Mouse (Mus musculus): ENCODE results near the gene Shd. TPM values are rescaled to one million over a fixed set of nuclear protein-coding genes. Genes with fewer than 3 reads are reported as not detected.

Shd gene
- polyA plus RNA-seq, 1 experiment from 2014 or later = 0.95 TPM

GRCm38 (mm10) chr17:56010681-56011080 lies 40.4 kb downstream of the Shd start:
- Histone ChIP-seq H3K36me3 (peaks cover 39% of the 10 kb centered on the region), H3K27me3 (replicated peaks) (peaks cover 6% of the 10 kb centered on the region), H3K27ac (no peak overlapping the region), H3K9ac (no peak overlapping the region), H3K9me3 (replicated peaks) (no peaks in the 10 kb centered on the region), H3K4me2 (peak overlapping the region; percentile 92), H3K4me1 (peaks cover 38% of the 10 kb centered on the region), H3K4me3 (0 out of 2 replicates have a peak overlapping the region, but pooled peaks have one; percentile 73)
- 6% methylated on average over 9 of the region's 9 CpGs for WGBS (ENCODE audit: insufficient replicate concordance)
- ATAC-seq = no peak

- peaks cover 38% of the 10 kb centered on the region for H3K4me1 ChIP-seq
- H3K27ac ChIP-seq = no peak overlapping the region
- ATAC-seq = no peak
- H3K9me3 ChIP-seq (replicated peaks) = no peaks in the 10 kb centered on the region
- no peak overlapping the region for H3K4me2 ChIP-seq
- H3K36me3 ChIP-seq = peaks cover 46% of the 10 kb centered on the region
- H3K4me3 ChIP-seq = no peak overlapping the region
- 84% methylated on average over 7 of the region's 7 CpGs for WGBS (ENCODE audit: insufficient replicate concordance)
- peaks cover 6% of the 10 kb centered on the region for H3K27me3 ChIP-seq (replicated peaks)
- H3K9ac ChIP-seq = no peak overlapping the region
Measured at GRCm38 (mm10) chr17:56011441-56011840, 41.2 kb downstream of the Shd start.

- no peaks in the 10 kb centered on the region for H3K9me3 ChIP-seq (replicated peaks)
- no peak for ATAC-seq
- peaks cover 5% of the 10 kb centered on the region for H3K4me1 ChIP-seq
- no peak overlapping the region for H3K4me3 ChIP-seq
- peaks cover 2% of the 10 kb centered on the region for H3K27me3 ChIP-seq (replicated peaks)
- 83% methylated on average over 9 of the region's 9 CpGs for whole genome bisulfite sequencing (ENCODE audit: insufficient replicate concordance)
- no peak overlapping the region for H3K9ac ChIP-seq
- peaks cover 85% of the 10 kb centered on the region for H3K36me3 ChIP-seq
- no peak overlapping the region for H3K4me2 ChIP-seq
- H3K27ac ChIP-seq = no peak overlapping the region
Measured at GRCm38 (mm10) chr17:56015293-56015692, 45.0 kb downstream of the Shd start.

GRCm38 (mm10) chr17:56016382-56016781 lies 46.1 kb downstream of the Shd start:
- Histone ChIP-seq H3K4me1 (0 out of 2 replicates have a peak, but pooled peaks cover 1% of the 10 kb centered on the region), H3K36me3 (peaks cover 84% of the 10 kb centered on the region)
- 84% methylated on average over 8 of the region's 8 CpGs for WGBS (ENCODE audit: insufficient replicate concordance)

GRCm38 (mm10) chr17:56016793-56017785 lies 46.8 kb downstream of the Shd start:
- H3K4me1 ChIP-seq = peaks cover 8% of the 10 kb centered on the region
- no peak overlapping the region for H3K27ac ChIP-seq
- no peaks in the 10 kb centered on the region for H3K27me3 ChIP-seq (replicated peaks)
- H3K9ac ChIP-seq = no peak overlapping the region
- H3K36me3 ChIP-seq = peaks cover 77% of the 10 kb centered on the region
- no peak for ATAC-seq
- H3K9me3 ChIP-seq (replicated peaks) = no peaks in the 10 kb centered on the region
- no peak overlapping the region for H3K4me2 ChIP-seq
- 85% methylated on average over 15 of the region's 15 CpGs for WGBS (ENCODE audit: insufficient replicate concordance)
- H3K4me3 ChIP-seq = no peak overlapping the region

More at GRCm38 (mm10) chr17:56016382-56016781, 46.1 kb downstream of the Shd start:
- ATAC-seq = no peak
- no peaks in the 10 kb centered on the region for H3K27me3 ChIP-seq (replicated peaks)
- no peak overlapping the region for H3K4me2 ChIP-seq
- H3K27ac ChIP-seq = no peak overlapping the region
- no peak overlapping the region for H3K4me3 ChIP-seq
- no peaks in the 10 kb centered on the region for H3K9me3 ChIP-seq (replicated peaks)
- H3K9ac ChIP-seq = no peak overlapping the region

GRCm38 (mm10) chr17:56017848-56018247 lies 47.6 kb downstream of the Shd start:
- Histone ChIP-seq H3K27ac (no peak overlapping the region), H3K9ac (no peak overlapping the region), H3K4me1 (peaks cover 16% of the 10 kb centered on the region), H3K4me2 (no peak overlapping the region), H3K36me3 (peaks cover 79% of the 10 kb centered on the region), H3K4me3 (no peak overlapping the region), H3K27me3 (replicated peaks) (no peaks in the 10 kb centered on the region), H3K9me3 (replicated peaks) (no peaks in the 10 kb centered on the region)
- 86% methylated on average over 7 of the region's 7 CpGs for WGBS (ENCODE audit: insufficient replicate concordance)
- ATAC-seq = no peak

GRCm38 (mm10) chr17:56018347-56019131 lies 48.3 kb downstream of the Shd start:
- Histone ChIP-seq H3K27ac (no peak overlapping the region), H3K4me2 (no peak overlapping the region), H3K4me1 (peaks cover 21% of the 10 kb centered on the region), H3K9me3 (replicated peaks) (no peaks in the 10 kb centered on the region), H3K27me3 (replicated peaks) (no peaks in the 10 kb centered on the region), H3K36me3 (peaks cover 78% of the 10 kb centered on the region), H3K4me3 (no peak overlapping the region), H3K9ac (no peak overlapping the region)
- 0 out of 2 replicates have a peak, but pooled peaks have one; percentile 15 for ATAC-seq
- WGBS (ENCODE audit: insufficient replicate concordance) = 75% methylated on average over 20 of the region's 20 CpGs

- no peak overlapping the region for H3K4me3 ChIP-seq
- H3K9ac ChIP-seq = no peak overlapping the region
- no peak overlapping the region for H3K4me2 ChIP-seq
- H3K36me3 ChIP-seq = peaks cover 73% of the 10 kb centered on the region
- no peaks in the 10 kb centered on the region for H3K9me3 ChIP-seq (replicated peaks)
- no peak overlapping the region for H3K27ac ChIP-seq
- WGBS (ENCODE audit: insufficient replicate concordance) = 86% methylated on average over 6 of the region's 6 CpGs
- peaks cover 42% of the 10 kb centered on the region for H3K4me1 ChIP-seq
- H3K27me3 ChIP-seq (replicated peaks) = no peaks in the 10 kb centered on the region
- no peak for ATAC-seq
Measured at GRCm38 (mm10) chr17:56020400-56021084, 50.3 kb downstream of the Shd start.

GRCm38 (mm10) chr17:56021161-56021910 lies 51.1 kb downstream of the Shd start:
- Histone ChIP-seq H3K9me3 (replicated peaks) (no peaks in the 10 kb centered on the region), H3K27me3 (replicated peaks) (no peaks in the 10 kb centered on the region), H3K36me3 (peaks cover 72% of the 10 kb centered on the region), H3K4me1 (peaks cover 49% of the 10 kb centered on the region), H3K9ac (no peak overlapping the region), H3K4me2 (no peak overlapping the region), H3K4me3 (no peak overlapping the region), H3K27ac (no peak overlapping the region)
- ATAC-seq = no peak
- WGBS (ENCODE audit: insufficient replicate concordance) = 64% methylated on average over 4 of the region's 4 CpGs

GRCm38 (mm10) chr17:56022131-56022988 lies 52.1 kb downstream of the Shd start:
- Histone ChIP-seq H3K9me3 (replicated peaks) (no peaks in the 10 kb centered on the region), H3K27me3 (replicated peaks) (no peaks in the 10 kb centered on the region), H3K4me3 (no peak overlapping the region), H3K9ac (no peak overlapping the region), H3K4me2 (no peak overlapping the region), H3K36me3 (peaks cover 70% of the 10 kb centered on the region), H3K27ac (no peak overlapping the region), H3K4me1 (peaks cover 59% of the 10 kb centered on the region)
- 80% methylated on average over 2 of the region's 2 CpGs for WGBS (ENCODE audit: insufficient replicate concordance)
- no peak for ATAC-seq

Data from liver, embryonic 12.5 days (tissue).